Mouse (Mus musculus): ENCODE results near the gene Lrrc66.

Gene Lrrc66

DNA sequence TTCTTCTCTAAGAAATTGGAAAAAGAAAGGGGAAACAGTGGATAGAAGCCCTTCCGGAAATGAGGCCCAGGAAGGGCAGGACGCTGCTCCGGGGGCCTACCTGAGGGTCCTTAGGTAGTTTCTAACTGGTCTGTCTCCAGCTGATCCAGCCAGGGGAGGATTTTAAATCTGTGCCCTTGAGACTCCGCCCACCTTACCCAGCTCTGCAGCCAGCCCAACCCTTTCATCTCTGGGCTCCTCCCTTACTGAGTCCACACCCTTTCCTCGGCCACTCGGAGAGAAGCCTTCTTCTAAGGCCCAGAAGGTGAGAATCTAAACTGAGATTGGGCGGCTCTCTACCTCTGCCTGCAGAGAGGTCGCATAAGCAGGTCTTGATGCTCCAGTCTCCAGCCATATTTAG lies at the start of gene Lrrc66:
Gene Lrrc66 (minus strand): TSS at position 236 of the 400 bp plus-strand sequence.
- WGBS: 81% methylated on average over 8 of the region's 8 CpGs

DNA sequence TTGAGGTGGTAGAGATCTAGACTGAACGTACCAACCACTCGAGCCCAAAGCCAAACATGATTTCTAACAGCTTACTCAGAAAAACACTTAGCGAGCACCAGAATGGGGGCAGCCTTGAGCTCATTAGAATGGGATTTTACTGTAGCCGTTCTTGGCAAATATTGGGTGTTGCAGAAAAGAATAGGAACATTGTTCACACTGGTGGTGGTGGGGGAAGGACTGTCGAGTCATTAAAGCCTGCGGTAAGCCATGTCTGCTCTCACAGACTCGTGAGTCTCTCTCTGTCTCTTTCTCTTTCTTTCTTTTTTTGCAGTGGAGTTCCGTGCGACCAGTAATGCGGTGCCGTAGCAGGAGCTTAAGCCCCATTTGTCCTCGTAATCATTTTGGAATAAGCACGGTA lies 44.3 kb upstream of the Lrrc66 start:
- WGBS: 38% methylated on average over 13 of the region's 13 CpGs

DNA sequence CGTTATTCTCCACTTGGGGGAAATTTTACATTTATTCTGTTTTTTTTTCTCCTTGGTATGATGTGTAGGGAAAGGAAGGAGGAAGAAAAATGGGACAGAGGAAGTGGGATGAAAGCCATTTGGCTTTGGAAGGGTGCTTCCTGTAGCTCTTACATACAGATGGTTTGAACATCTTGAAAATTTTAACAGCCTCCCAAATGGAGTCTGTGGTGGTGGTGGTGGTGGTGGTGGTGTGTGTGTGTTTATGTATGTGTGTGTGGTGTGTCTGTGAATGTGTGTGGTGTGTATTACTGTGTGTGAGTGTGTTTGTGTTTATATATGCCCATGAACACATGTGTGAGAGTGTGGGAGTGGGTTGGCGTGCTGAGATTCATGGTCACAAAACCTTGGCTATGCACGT lies 43.3 kb upstream of the Lrrc66 start:
- WGBS: 57% methylated on average over 3 of the region's 3 CpGs

DNA sequence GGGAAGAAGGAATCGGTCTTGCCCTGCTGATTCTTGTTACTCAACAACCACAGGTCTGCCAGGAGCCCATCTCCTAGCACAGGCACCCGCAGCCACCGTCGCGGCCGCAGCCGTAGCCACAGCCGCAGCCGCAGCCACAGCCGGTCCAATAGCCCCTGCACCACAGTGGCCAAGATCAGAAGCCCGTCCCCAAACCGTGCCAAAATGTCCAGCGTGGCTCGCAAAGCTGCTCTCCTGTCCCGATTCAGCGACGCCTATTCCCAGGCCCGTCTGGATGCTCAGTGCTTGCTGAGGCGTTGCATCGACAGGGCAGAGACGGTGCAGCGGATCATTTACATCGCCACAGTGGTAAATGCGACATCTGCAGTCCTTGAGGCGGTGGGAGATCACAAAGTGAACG lies 37.1 kb upstream of the Lrrc66 start:
- WGBS: 72% methylated on average over 26 of the region's 26 CpGs

DNA sequence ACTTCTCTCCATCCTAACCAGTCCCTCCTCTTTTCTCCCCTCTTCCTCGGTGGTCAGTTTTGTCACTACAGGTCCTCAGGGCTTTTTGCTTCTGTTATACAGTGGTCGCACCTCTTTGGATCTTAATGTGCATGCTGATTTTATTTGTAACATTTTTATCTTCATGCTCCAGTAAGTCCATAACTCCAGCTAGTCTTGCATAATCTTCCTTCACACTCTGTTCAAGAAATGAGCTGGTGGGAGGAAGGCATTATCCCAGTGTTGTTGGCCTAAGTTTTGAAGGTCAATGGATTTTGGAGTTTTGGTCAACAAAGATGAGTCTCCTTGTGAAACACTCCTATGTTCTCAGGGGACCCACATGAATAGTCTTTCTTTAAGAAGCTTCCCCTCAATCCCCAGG lies 35.6 kb upstream of the Lrrc66 start:
- 78% methylated on average over 2 of the region's 2 CpGs for WGBS

DNA sequence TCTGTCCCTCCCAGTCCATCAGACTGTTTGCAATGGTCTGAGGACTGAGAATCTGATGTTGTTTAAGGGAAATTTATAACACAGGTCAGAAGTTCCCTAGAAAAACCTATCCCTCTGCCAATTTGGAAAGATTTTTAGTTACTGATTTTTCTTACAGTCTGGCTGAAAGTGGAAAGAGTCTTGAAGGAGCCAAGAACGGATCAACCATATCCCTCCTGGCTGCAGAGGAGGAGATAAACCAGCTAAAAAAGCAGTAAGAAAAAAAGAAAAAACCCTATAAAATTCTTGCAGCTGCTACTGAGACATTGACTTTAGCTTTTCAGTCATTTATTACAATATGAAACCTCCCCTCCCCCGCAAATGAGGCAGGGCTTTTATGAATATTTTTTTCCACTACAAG lies 34.4 kb upstream of the Lrrc66 start:
- 62% methylated on average over 2 of the region's 2 CpGs for WGBS

DNA sequence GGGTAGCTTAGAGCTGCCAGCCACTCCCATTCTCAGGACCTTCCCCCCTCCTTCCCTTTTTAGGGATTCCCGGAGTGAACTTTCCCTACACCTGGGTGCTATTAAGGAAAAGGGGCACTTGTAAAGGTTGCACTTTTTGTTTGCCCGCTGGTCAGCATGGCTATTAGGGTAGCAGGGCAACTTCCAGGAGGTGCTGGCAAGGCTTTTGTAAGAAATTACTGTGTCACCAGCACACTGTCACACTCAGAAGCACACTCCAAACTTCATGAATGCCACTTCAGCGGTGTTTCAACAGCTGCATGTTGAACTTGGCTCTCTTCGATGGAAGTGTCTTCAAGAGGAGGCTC lies 19.5 kb upstream of the Lrrc66 start:
- 13% methylated on average over 4 of the region's 4 CpGs for WGBS

DNA sequence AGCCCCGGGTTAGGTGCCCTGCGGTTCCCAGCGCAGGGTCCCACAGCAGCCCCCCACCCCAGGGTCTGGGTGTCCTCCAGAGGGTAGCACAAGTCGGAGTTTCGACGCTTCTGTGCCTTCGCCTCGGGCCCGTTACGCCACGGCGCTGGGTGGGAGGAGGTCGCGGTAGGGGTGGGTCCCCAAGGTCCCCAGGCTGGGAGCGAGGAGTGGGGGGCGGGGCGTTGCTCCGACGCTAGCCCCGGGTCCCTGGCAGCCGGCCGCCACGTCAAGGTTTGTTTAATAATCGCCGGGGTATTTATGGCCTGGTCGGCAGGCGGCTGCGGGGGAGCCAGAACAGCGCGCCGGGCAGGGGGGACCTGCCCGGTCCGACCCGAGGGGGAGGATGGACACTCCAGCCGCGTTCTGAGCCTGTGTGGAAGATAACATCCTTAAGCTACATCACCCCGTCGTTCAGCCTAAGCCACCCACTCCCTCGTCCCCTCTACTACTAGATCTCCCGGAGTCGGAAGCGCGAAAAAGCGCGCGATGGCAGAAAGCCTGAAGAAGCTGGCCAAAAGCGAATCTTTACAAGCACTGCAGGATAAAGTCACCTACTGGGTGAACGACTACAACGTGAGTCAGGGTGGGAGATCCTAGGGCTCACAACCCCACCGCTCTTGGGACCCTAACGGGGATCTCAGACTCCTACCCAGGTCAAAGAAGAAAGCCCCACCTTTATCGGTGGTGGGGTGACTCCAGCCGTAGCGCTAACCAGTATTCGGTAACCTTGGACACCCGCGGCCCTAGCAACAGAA lies 18.9 kb upstream of the Lrrc66 start, which contains the start of gene Spata18:
Gene Spata18 (plus strand): TSS at position 319 of the 794 bp plus-strand sequence.
- WGBS: 1% methylated on average over 57 of the region's 57 CpGs

DNA sequence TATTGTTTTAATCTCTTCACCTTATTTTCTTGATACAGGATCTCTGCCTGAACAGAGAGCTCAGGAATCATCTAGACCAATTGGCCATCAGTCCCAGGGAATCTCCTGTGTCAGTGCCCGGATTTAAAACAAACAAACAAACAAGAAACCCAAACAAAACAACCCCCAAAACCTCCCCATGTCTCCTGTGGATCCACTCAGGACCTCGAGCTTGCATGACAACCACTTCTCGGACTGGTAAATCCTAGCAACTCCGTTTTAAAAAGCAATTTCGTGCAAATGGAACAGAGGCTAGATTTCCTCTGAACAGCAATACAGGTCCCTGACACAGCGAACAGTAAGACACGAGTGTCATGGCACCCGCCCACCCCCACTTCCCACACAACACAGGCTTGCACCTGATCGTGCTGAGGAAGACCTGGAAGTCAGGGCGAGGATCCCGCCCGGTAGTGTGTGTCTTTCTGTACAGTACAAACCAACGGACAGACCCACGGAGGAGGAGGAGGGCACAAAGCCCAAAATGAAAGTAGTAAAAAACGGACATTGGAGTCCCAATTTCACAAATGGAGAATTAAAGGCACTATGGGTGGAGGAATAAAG lies 18.1 kb upstream of the Lrrc66 start:
- 3% methylated on average over 15 of the region's 15 CpGs for WGBS

DNA sequence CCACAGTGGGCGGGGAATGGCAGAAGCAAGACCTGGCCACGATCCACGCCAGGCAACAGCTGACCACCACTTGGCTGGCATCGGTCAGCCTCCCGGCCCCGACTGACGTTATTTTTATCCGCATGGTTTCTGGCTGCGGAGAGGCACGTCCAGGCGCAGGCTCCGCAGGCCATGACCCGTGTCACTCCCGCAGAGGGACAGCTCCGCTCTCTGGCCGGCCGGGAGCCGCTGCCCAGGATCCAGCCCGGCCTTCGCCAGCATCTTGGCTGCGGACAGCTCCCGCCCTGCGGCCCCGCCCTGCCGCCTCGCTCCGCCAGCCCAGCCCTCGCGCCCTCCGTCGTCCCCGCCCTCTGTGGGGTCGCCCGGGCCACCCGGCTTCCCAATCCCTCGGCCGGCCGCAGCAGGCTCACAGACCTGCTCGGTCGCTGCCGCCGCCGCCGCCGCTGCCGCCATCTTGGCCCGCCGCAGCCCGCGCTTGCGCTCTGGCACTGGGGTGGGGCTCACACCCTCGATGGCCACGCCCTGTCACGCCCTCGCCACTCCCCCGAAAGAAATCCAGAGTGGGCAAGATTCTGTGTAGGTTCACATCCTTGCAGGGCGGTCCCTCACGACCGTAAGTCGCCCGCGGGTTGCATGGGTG lies 15.1 kb upstream of the Lrrc66 start, which contains the start of gene Sgcb:
Gene Sgcb (minus strand): TSS at position 530 of the 640 bp plus-strand sequence.
- under 1% methylated on average over 62 of the region's 62 CpGs for WGBS

DNA sequence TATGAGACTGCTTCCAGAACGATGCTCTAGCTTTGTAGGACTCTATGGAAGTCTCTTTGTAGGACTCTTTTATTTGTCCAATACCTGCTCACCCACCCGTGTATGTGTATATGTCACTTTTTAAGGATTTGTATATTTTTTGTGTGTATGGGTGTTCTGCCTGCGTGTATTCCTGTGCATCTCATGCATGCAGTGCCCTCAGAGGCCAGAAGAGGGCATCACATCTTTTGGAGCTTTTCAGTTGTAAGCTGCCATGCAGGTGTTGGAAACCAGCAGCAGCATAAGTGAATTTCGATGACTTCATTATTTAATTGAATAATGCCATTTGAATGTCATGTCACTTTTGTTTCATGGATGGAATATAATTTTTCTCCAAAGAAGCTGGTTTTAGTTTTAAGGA lies 9.8 kb upstream of the Lrrc66 start:
- WGBS: 90% methylated on average over 4 of the region's 4 CpGs

DNA sequence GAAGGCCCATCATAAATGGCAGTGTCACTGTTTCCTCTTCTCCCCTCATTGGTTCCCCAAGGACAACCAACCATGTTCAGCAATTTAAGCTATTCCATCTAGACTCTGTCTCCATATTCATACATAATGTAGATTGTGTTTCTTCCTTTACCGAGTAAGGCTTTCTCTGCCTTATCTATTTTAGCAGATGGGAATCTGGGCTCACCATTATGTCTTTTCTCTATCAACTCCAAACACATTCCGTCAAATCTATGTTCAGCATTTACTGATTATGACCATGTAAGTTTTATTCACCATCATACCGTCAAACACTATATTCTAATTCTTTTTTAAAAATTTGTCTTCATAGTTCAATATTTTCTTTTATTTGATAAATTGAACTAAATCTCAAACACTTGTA lies 8.7 kb upstream of the Lrrc66 start:
- 82% methylated on average over 3 of the region's 3 CpGs for WGBS

DNA sequence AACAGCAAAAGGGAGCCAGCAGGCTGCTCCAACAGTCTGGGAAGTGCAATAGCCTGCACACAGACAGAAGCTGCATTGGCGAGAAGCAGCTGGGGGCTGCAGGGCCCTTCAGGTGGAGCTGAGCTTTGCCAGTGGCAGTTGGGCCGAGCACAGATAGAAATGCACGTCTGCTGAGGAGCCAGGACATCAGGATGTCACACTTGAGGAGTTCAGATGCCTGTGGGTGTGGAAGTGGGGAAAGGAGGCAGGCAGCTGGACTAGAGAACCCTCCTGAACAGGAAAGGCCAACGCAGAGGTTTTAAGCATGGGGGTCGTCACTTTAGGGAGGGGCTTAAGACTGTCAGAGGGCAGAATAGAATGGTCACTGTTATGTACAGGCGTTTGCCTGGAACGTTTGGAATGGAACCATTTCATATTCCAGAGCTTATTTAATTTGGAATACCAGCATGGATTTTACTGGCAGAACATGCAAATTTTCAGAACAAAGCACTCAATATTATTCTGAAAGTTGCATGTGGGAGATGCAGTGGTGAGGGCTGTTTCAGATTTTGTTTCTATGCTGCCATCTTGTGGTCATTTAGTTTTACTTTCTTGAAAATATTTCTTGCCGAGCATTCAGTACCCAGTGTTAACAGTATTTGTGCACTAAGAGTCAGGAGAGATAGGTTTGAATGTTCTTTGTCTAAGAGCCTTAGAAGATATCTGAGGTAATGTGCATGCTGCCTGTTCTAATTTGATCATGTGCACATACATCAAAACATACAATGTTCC lies 5.2 kb upstream of the Lrrc66 start:
- 28% methylated on average over 8 of the region's 8 CpGs for WGBS

DNA sequence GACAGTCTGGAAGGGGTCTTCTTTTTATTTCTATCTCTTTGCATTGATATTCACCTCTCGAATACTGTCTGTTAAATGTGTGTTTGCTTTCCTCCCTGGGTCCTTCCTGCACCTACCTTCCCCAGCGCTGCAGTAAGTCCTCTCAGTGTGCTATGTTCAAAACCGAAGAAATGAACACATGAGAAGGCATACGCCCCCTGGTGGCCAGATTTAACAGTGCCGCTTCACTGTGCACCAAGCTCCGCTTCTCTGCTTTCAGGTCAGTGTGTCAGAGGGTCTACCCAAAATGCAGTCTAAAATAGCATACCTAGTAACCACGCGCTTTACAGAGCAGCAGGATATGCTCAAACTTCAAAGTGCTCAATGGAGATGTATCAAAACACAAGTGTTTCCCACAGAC lies 815 bp upstream of the Lrrc66 start:
- 45% methylated on average over 8 of the region's 8 CpGs for WGBS

DNA sequence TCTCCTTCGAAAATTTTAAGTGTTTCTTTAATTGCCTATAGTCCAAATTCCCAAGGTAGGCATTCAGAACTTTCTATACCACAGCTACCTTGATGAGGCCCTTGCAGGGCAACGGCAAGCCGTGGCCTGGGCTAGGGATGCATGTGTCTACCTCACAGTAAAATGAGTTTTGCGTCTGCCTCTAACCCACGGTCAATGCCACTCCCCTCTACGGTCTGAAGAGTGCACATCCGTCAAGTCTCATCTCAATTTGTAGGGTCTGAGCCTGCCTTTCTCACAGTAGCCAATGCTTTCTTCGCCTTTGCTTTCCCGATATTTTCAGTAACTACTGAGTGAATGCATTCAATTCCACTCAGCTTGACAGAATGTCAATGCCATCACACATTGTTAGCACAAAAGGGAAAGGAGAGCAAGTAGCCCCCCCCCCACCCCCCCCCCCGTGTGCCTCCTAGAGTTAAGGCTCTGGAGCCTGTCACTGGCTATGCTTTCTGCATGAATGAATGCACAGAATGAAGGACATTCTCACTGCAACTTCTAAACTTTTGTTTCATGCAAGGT lies 1.2 kb downstream of the Lrrc66 start:
- 77% methylated on average over 10 of the region's 10 CpGs for WGBS

DNA sequence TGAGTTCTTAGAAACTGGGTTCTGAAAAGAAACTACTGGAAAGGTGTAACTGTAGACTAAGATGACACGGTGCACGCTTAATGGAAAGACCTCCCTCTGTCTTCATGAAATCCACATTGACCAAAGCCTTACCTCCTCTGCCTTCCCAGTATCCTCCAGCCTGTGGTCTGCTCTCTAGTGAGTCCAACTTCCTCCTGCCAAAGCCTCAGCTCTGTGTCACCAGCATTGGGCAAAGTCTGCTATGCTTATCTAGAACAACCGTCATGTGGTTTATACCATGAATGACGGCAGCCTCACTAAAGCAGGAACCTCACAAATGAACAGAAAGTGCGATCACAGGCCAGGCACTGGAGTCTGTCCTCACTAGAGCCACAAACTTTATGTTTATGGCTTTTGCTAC lies 2.2 kb downstream of the Lrrc66 start:
- 81% methylated on average over 5 of the region's 5 CpGs for WGBS

DNA sequence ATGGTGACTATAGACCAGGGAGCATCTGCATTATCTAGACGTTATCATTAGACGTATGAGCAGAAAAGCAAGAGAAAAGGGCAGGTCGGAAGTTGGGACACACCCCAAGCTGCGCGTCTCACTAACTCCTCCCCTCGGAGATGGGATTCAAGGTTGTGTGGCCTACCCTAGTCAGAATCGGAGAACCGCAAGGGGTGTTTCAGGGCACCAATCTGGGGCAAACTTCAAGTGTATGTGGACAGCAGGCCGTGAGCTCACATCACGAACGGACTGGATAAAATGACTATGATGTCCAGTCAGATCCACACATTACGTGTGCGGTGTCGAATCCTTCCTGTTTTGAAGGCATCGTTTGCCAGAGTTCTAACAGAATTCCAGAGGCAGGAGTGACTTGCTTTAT lies 4.3 kb downstream of the Lrrc66 start:
- 88% methylated on average over 15 of the region's 15 CpGs for WGBS

DNA sequence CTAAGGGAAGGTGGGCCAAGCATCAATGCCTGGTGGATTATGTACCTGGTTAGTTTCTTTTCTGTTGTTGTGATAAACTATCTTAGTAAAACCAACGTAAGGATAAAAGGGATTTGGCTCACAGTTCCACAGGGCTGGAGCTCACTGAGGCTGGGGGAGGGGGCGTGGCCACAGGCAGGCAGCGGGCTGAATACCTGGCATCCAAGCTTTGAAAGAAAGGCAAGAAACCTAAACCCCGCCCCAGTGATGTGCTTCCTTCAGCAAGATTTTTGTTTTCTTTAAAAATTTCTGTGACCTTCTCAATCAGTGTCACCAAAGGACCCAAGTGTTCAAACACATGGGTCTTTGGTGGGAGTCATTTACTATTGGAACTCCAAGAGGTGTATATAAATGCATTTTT lies 4.8 kb downstream of the Lrrc66 start:
- WGBS: 70% methylated on average over 4 of the region's 4 CpGs

DNA sequence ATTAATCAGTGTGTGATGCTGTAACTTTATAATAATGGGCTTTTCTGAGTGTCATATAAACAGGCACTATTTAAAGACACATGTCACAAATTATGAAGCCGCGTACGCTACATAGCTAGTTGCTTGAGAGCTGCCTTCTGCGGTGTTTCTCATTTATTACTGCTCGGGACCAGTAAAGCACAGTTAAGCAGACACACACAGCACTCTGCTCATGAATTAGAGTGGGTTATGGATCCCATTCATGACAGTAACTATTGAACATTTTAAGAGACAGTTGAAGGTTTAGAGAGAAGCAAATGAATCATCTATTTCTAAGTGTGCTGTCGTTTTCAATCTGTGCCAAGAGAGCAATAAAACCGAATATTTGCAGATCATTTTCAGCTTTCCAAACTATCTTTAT lies 5.5 kb downstream of the Lrrc66 start:
- WGBS: 86% methylated on average over 7 of the region's 7 CpGs

DNA sequence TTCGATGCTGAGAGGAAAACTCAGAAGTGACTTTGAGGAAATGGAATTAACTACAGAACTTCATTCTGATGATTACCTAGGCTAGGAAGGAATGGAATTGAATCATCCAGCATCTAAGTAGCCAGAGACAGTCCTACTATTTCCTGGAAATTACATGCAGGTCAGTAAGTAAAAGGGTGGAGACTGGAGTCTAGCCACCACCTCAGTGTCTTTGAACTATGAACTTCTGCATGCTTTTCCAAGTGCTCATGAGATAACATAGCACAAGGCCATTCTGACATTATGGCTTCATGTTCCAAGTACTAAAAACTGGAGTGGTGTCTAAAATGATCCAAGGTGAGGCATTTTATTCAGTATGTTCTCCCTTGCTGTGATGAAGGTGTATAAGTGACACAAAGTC lies 6.8 kb downstream of the Lrrc66 start:
- 74% methylated on average over 1 of the region's 1 CpGs for WGBS

DNA sequence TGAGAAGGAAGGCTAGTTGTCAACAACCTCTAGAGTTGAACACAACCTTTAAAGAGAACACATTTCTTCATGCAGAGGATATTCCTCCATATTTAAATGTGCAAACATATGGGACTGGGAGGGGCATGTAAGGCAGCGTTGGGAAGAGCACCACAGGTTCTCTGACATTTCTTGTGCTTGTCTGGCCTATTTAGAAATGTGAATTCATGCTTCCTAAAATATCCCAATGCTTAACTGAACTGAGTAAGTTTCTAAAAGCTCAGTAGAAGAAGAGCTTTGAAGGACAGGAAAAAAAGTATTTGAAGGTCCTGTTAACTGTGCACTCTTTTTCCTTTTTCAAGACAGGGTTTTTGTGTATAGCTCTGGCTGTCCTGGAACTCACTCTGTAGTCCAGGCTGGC lies 13.4 kb downstream of the Lrrc66 start:
- WGBS: 46% methylated on average over 1 of the region's 1 CpGs

DNA sequence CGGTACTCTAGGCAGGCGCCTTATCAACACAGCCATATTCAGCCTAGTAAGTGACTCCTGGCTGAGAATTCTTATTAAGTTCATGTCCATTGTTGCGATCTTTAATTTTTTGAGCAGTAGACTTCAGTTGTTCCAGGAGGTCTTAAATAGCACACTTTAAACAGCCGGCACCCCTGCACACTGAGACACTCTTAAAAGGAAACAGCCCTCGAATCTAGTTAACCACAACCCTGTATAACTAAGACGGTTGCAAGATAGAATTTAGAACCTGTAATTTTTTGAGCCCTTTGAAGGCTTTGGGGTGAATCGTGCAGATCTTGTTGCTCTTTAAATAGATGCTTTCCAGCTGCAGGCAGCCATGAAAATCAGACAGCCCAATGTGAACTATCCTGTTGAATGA lies 17.1 kb downstream of the Lrrc66 start:
- 68% methylated on average over 7 of the region's 7 CpGs for whole genome bisulfite sequencing
